Mouse (Mus musculus) midbrain, embryonic 11.5 days (tissue): ENCODE results near the gene Abcc4. TPM values are rescaled to one million over a fixed set of nuclear protein-coding genes. Genes with fewer than 3 reads are reported as not detected.

Experiments used
- ATAC-seq: fragments of 200-750 bp; cut with Nextera tagmentation; 2 replicates; pipeline ENCODE4 v1.8.0; 2017; ENCODE audit warnings: moderate TSS enrichment, moderate library complexity; ENCODE audit not compliant: low FRiP score
- DNase-seq: peaks from one replicate; pipeline ENCODE4 v3.0.0; 2015; ENCODE audit warnings: low spot score; ENCODE audit errors: missing footprints
- H3K27ac ChIP-seq: fragments of 300-500 bp; sonication (generic); 2 replicates; pipeline ENCODE4 v1.5.1; 2014; ENCODE audit warnings: low read depth, low read length
- H3K27me3 ChIP-seq: fragments of 300-500 bp; sonication (generic); 2 replicates; pipeline ENCODE4 v1.6.1; 2014; ENCODE audit warnings: mild to moderate bottlenecking, low read length, moderate library complexity, mixed read lengths; ENCODE audit not compliant: control insufficient read depth, insufficient read depth
- H3K36me3 ChIP-seq: fragments of 300-500 bp; sonication (generic); 2 replicates; pipeline ENCODE4 v1.6.1; 2014; ENCODE audit warnings: mild to moderate bottlenecking, low read length, moderate library complexity, mixed read lengths; ENCODE audit not compliant: control insufficient read depth, insufficient read depth
- H3K4me1 ChIP-seq: fragments of 300-500 bp; sonication (generic); 2 replicates; pipeline ENCODE4 v1.6.1; 2014; ENCODE audit warnings: low read length; ENCODE audit not compliant: control insufficient read depth, insufficient read depth
- H3K4me2 ChIP-seq: fragments of 300-500 bp; sonication (generic); 2 replicates; pipeline ENCODE4 v1.6.1; 2014; ENCODE audit warnings: mild to moderate bottlenecking, moderate library complexity
- H3K4me3 ChIP-seq: fragments of 300-500 bp; sonication (generic); 2 replicates; pipeline ENCODE4 v1.5.1; 2014; ENCODE audit warnings: low read depth, low read length
- H3K9ac ChIP-seq: fragments of 300-500 bp; sonication (generic); 2 replicates; pipeline ENCODE4 v1.6.1; 2014; ENCODE audit warnings: low read length
- H3K9me3 ChIP-seq: fragments of 300-500 bp; sonication (generic); 2 replicates; pipeline ENCODE4 v1.6.1; 2016; ENCODE audit warnings: low read length; ENCODE audit not compliant: control insufficient read depth
- WGBS: fragments of 180-500 bp; shearing (Covaris S2); extraction: QIAGEN DNeasy Blood & Tissue Kit; methylation state at CpG from one replicate; pipeline ENCODE4 v1.1.7; 2014; 5-methylcytosine and 5-hydroxymethylcytosine counted together
- polyA plus RNA-seq: library from polyadenylated mRNA; unstranded; fragments of >200 nt; fragmentation: Nextera tagmentation; extraction: Ambion mirVana; gene quantifications from 2 replicates; pipeline ENCODE4 v1.2.1, GENCODE M21; 2014

Abcc4 gene
- polyA plus RNA-seq, 1 experiment from 2014 or later = 4.2 TPM

- H3K4me2 ChIP-seq = no peak overlapping the region
- H3K27me3 ChIP-seq = peaks cover 3% of the 10 kb centered on the region; the same call in 1 of the 2 replicates
These were observed 8.7 kb upstream of the Abcc4 start for GRCm38 (mm10) chr14:118714720-118715119.

GRCm38 (mm10) chr14:118714320-118714719 is 8.3 kb upstream of the Abcc4 start:
- 92% methylated on average over 2 of the region's 2 CpGs for WGBS
- no peaks in the 10 kb centered on the region for H3K9me3 ChIP-seq
- H3K4me2 ChIP-seq = no peak overlapping the region
- H3K4me3 ChIP-seq = no peak overlapping the region
- peaks cover 4% of the 10 kb centered on the region for H3K27me3 ChIP-seq
- peaks cover 18% of the 10 kb centered on the region for H3K4me1 ChIP-seq
- no peaks in the 10 kb centered on the region for H3K36me3 ChIP-seq
- H3K27ac ChIP-seq = no peak overlapping the region
- ATAC-seq (no peak), DNase-seq (no peak)
- H3K9ac ChIP-seq = no peak overlapping the region

More at GRCm38 (mm10) chr14:118714720-118715119, 8.7 kb upstream of the Abcc4 start:
- 85% methylated on average over 6 of the region's 6 CpGs for WGBS
- Histone ChIP-seq H3K4me3 (no peak overlapping the region), H3K36me3 (no peaks in the 10 kb centered on the region), H3K9me3 (no peaks in the 10 kb centered on the region), H3K4me1 (peaks cover 14% of the 10 kb centered on the region), H3K9ac (no peak overlapping the region), H3K27ac (no peak overlapping the region)
- ATAC-seq (no peak), DNase-seq (no peak)

- Histone ChIP-seq H3K4me2 (peak overlapping the region; percentile 56), H3K36me3 (no peaks in the 10 kb centered on the region), H3K4me3 (0 out of 2 replicates have a peak overlapping the region, but pooled peaks have one; percentile 24), H3K9me3 (no peaks in the 10 kb centered on the region), H3K27ac (no peak overlapping the region), H3K27me3 (peaks cover 5% of the 10 kb centered on the region), H3K9ac (no peak overlapping the region), H3K4me1 (peaks cover 21% of the 10 kb centered on the region)
- WGBS = 10% methylated on average over 8 of the region's 8 CpGs
- peak; percentile 85 for DNase-seq
- no peak for ATAC-seq
These were observed 7.8 kb upstream of the Abcc4 start for GRCm38 (mm10) chr14:118713869-118714268.

DNA sequence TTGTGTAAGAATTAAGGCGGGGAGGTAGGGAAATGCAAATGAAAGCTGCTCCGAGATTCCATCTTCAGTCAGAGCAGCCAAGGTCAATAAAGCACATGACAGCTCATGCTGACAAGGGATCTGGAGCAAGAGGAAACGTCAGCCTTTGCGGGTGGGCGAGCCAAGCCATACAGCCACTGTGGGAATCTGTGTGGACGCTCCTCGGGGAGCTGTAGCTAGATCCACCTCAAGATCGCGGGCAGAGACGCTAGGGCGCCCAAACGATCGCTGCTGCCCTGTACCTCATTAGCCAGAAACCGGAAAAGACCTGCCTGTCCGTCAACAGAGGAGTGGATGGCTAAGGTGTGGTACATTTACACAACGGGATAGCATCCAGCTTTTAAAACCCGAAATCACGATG is 7.4 kb upstream of the Abcc4 start:
- DNase-seq (peak; percentile 89), ATAC-seq (peak; percentile 59)
- Histone ChIP-seq H3K4me1 (peaks cover 21% of the 10 kb centered on the region), H3K4me2 (peak overlapping the region; percentile 56), H3K9me3 (no peaks in the 10 kb centered on the region), H3K4me3 (peak overlapping the region; percentile 24), H3K27ac (no peak overlapping the region), H3K36me3 (no peaks in the 10 kb centered on the region), H3K9ac (peak overlapping the region; percentile 48; the same call in 1 of the 2 replicates), H3K27me3 (peaks cover 5% of the 10 kb centered on the region)
- WGBS = under 1% methylated on average over 18 of the region's 18 CpGs

DNA sequence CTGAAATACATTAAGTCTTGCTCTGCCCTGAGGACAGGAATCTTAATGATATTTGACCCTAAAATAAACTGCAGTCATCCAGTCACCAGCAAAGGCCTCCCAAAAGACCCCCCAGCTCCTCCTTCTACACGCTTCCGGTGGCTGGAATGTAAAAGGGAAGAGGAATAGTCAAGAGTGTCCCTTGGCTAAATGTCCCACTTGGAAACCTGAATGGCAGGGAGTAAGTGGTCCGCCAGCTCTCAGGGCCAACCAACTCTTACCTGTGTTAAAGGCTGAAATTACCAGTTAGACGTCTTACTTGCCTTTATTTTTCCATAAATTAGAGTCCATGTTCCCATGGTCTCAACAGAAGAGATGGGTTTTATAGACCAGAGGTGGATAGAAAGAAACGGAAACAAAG is 6.9 kb upstream of the Abcc4 start:
- Histone ChIP-seq H3K9me3 (no peaks in the 10 kb centered on the region), H3K27me3 (peaks cover 5% of the 10 kb centered on the region), H3K27ac (no peak overlapping the region), H3K4me2 (peak overlapping the region; percentile 56; the same call in 1 of the 2 replicates), H3K4me1 (peaks cover 21% of the 10 kb centered on the region), H3K9ac (no peak overlapping the region), H3K4me3 (peak overlapping the region; percentile 24; the same call in 1 of the 2 replicates), H3K36me3 (no peaks in the 10 kb centered on the region)
- 51% methylated on average over 5 of the region's 5 CpGs for WGBS
- ATAC-seq (no peak), DNase-seq (no peak)

DNA sequence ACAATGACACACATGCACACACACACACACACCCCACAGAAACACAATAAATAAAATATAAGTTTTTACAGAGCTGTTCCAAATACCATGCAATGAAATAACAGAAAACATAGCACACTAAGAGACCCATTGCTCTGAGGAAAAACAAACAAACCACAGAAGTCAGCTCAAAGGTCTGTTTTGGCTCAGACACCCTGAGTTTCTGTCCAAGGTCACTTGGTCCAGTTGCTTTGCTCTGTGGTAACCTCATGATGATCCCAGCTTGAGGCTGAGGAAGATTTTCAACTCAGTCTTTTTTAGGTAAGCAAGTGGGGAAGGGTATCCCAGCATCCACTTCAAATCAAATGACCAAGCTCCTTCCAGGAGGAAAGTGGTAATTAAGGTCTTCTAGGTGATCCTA is 4.9 kb upstream of the Abcc4 start:
- Histone ChIP-seq H3K27ac (no peak overlapping the region), H3K27me3 (peaks cover 17% of the 10 kb centered on the region), H3K9me3 (no peaks in the 10 kb centered on the region), H3K4me3 (no peak overlapping the region), H3K9ac (no peak overlapping the region), H3K4me2 (no peak overlapping the region), H3K4me1 (peaks cover 25% of the 10 kb centered on the region), H3K36me3 (no peaks in the 10 kb centered on the region)
- DNase-seq (no peak), ATAC-seq (no peak)

GRCm38 (mm10) chr14:118709736-118710135 is 3.7 kb upstream of the Abcc4 start:
- peak; percentile 92 for DNase-seq
- Histone ChIP-seq H3K9ac (no peak overlapping the region), H3K4me2 (no peak overlapping the region), H3K36me3 (no peaks in the 10 kb centered on the region), H3K27ac (no peak overlapping the region), H3K4me3 (no peak overlapping the region), H3K27me3 (peaks cover 26% of the 10 kb centered on the region), H3K9me3 (no peaks in the 10 kb centered on the region), H3K4me1 (peaks cover 28% of the 10 kb centered on the region)
- peak; percentile 33; the same call in 1 of the 2 replicates for ATAC-seq
- WGBS = 39% methylated on average over 11 of the region's 11 CpGs

DNA sequence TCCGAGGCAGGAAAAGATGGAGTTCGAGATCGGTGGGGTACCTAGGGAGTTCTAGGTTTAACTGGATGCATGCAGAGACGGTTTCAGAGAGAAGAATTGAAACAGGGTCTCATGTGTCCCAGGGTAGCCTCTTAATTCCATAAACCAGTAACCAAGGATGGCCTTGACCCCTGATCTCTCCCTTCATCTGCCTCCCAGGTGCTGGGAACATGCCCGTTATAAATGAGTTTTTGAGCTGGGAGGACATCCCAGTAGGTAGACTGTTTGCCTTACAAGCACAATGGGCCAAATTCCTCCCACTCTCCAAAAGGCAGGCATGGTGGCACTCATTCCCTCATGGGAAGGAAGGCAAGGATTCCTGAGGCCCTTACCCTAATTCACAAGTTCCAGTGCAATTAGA is 2.1 kb upstream of the Abcc4 start:
- Histone ChIP-seq H3K27me3 (peaks cover 30% of the 10 kb centered on the region), H3K4me3 (no peak overlapping the region), H3K4me2 (no peak overlapping the region), H3K4me1 (peaks cover 19% of the 10 kb centered on the region), H3K9ac (no peak overlapping the region), H3K27ac (no peak overlapping the region), H3K9me3 (no peaks in the 10 kb centered on the region), H3K36me3 (no peaks in the 10 kb centered on the region)
- WGBS = 64% methylated on average over 5 of the region's 5 CpGs
- DNase-seq (no peak), ATAC-seq (no peak)

DNA sequence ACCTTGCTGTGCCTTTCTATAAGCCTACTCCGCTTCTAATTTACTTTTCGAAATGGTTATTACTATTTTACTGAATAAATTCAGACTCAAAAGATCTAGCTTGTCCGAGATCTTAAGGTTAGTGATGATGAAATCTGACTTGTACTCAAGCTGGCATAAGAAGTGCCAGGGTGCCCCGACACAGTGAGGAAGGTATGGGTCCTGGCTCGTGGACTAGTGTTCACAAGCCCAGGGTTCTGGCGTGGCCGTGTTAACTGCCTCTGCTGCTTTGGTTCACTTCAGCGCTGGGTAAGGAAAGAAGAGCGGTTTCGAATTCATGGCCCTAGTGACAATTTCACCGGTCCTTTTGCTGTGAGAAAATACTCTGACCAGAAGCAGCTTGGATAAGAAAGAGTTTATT is 943 bp upstream of the Abcc4 start:
- ATAC-seq (no peak), DNase-seq (no peak)
- H3K9me3 ChIP-seq = no peaks in the 10 kb centered on the region
- H3K4me2 ChIP-seq = peak overlapping the region; percentile 100
- no peak overlapping the region for H3K9ac ChIP-seq
- H3K4me1 ChIP-seq = peaks cover 15% of the 10 kb centered on the region
- H3K27me3 ChIP-seq = peaks cover 27% of the 10 kb centered on the region
- no peaks in the 10 kb centered on the region for H3K36me3 ChIP-seq
- no peak overlapping the region for H3K4me3 ChIP-seq
- 84% methylated on average over 11 of the region's 11 CpGs for WGBS
- no peak overlapping the region for H3K27ac ChIP-seq
